Mouse (Mus musculus) olfactory bulb, adult 2 months (tissue): ENCODE measurements around the gene Tdrd6. TPM values are rescaled to one million over a fixed set of nuclear protein-coding genes. Genes with fewer than 3 reads are reported as not detected.
A peak's percentile ranks its signal among the peaks of the same experiment; 100 is the strongest.

ENCODE experiments used
- H3K27ac ChIP-seq: fragments of 200-500 bp; 2 replicates; pipeline ENCODE4 v1.5.1; 2012; ENCODE audit warnings: low read depth, low read length; ENCODE audit not compliant: insufficient read depth
- H3K4me1 ChIP-seq: fragments of 200-500 bp; 2 replicates; pipeline ENCODE4 v1.6.1; 2012; ENCODE audit warnings: low read length; ENCODE audit not compliant: control insufficient read depth, insufficient read depth
- H3K4me3 ChIP-seq: fragments of 200-500 bp; 2 replicates; pipeline ENCODE4 v1.5.1; 2012; ENCODE audit warnings: mild to moderate bottlenecking, low read depth, low read length, moderate library complexity; ENCODE audit not compliant: insufficient read depth
- CTCF ChIP-seq: fragments of 200-500 bp; IDR thresholded peaks from 2 replicates; pipeline ENCODE4 v1.5.1; 2012; ENCODE audit warnings: low read depth, mild to moderate bottlenecking, low read length, moderate library complexity; ENCODE audit not compliant: insufficient read depth
- POLR2A ChIP-seq: fragments of 200-500 bp; IDR thresholded peaks from 2 replicates; pipeline ENCODE4 v1.6.1; 2012; ENCODE audit warnings: mild to moderate bottlenecking, low read depth, low read length, moderate library complexity; ENCODE audit not compliant: insufficient read depth
- WGBS: fragments of 180-500 bp; shearing (Covaris S2); methylation state at CpG from one replicate; pipeline ENCODE4 v1.1.7; 2018; 5-methylcytosine and 5-hydroxymethylcytosine counted together
- polyA plus RNA-seq: library from polyadenylated mRNA; stranded (reverse); fragments of >200 nt; gene quantifications from 2 replicates; pipeline ENCODE4 v1.2.4, GENCODE M21; 2012; ENCODE audit warnings: low replicate concordance; ENCODE audit not compliant: missing spikeins, insufficient read depth, insufficient read length

The Tdrd6 gene
- polyA plus RNA-seq, 1 experiment: not detected

DNA sequence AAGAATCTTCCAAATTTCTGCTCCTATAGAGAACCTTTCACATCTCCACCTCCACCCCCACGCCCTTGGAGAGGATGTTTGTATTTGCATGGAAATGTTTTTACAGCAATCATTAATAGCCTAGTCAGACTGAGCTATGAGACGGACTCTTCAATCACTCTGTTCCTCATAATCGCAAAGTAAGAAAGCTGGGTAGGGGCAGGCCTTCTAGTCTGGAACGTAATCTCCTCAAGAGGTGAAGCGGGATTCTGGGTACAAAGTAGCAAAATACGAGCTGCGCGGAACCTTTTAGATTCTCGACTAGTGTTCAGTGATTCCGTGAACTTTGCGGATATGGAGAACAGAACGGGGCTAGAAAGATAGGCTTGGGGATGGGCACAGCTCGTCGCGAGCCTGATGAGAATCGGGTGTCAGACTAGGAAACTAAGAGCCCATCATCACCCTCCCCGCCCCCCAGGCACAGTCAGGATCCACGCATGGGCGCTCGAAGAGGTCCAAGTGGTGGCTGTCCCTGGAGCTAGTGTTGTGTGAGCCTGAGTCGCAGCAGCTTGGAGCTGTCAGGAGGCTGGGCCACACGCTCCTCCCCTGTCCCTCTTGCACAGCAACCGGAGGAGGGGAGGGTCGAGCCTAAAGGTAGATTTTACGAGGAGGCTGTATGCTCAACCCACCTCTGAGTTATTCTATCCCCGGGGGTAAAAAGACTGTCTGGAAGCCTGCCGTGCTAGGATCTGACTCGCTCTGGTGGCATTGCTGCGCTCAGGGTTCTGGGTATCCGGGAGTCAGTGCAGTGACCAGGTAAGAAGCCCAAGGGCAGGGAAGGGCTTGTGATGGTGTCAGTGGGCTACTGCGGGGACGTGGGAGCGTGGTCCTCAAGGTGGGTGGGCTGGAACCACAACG lies 61.9 kb downstream of the Tdrd6 start, which contains the start of gene Pla2g7:
TSS of gene Pla2g7 (plus strand) at position 107 of the 897 bp plus-strand sequence.
- Histone ChIP-seq H3K27ac (peak within 1 kb of the TSS; percentile 51), H3K4me1 (peaks cover 7% of the 10 kb centered on the region; the same call in 1 of the 2 replicates), H3K4me3 (peak within 1 kb of the TSS; percentile 46)
- under 1% methylated on average over 34 of the region's 34 CpGs for WGBS
- no peak for TF ChIP-seq POLR2A
- TF ChIP-seq CTCF: no peak

DNA sequence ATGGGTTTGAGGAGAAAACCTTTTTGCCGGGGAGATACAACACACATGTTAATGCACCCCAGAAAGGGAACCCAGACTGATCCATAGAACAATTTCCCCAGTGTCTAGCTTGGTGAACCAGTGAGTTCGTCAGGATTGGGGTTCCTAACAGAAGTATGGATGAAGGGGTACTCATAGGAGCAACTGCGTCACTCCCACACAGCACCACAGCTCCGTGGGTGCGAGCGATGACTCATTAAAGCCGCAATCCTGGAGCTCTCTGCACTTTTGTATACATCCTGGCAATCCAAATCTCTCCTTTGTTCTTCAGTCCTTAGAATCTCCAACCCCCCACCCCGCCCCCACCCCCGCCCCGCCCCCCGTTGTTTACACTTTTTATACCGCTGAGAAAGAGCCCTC lies 62.5 kb downstream of the Tdrd6 start:
- no peak overlapping the region for H3K4me3 ChIP-seq
- H3K4me1 ChIP-seq: peaks cover 7% of the 10 kb centered on the region; the same call in 1 of the 2 replicates
- H3K27ac ChIP-seq: 0 out of 2 replicates have a peak overlapping the region, but pooled peaks have one; percentile 51
- 10% methylated on average over 12 of the region's 12 CpGs for WGBS
- TF ChIP-seq POLR2A: no peak
- TF ChIP-seq CTCF: no peak

Other genes starting within 250 kb of the Tdrd6 start
- not detected in 2 replicates for gene Mep1a, start 127.5 kb downstream of the Tdrd6 start, polyA plus RNA-seq
- gene Ankrd66, start 86.7 kb downstream of the Tdrd6 start, polyA plus RNA-seq: not detected in 2 replicates
- gene Pla2g7, start 62.2 kb downstream of the Tdrd6 start, polyA plus RNA-seq: 307 TPM in 1 of 2 replicates, not detected in the other
- not detected in 2 replicates for gene Slc25a27, start 36.9 kb upstream of the Tdrd6 start, polyA plus RNA-seq
- gene Cyp39a1, start 37.1 kb upstream of the Tdrd6 start, polyA plus RNA-seq: not detected in 2 replicates
- not detected in 2 replicates for gene Rcan2, start 171.1 kb upstream of the Tdrd6 start, polyA plus RNA-seq